Mouse (Mus musculus): Measurements from ENCODE around the gene Tacr2.

DNA sequence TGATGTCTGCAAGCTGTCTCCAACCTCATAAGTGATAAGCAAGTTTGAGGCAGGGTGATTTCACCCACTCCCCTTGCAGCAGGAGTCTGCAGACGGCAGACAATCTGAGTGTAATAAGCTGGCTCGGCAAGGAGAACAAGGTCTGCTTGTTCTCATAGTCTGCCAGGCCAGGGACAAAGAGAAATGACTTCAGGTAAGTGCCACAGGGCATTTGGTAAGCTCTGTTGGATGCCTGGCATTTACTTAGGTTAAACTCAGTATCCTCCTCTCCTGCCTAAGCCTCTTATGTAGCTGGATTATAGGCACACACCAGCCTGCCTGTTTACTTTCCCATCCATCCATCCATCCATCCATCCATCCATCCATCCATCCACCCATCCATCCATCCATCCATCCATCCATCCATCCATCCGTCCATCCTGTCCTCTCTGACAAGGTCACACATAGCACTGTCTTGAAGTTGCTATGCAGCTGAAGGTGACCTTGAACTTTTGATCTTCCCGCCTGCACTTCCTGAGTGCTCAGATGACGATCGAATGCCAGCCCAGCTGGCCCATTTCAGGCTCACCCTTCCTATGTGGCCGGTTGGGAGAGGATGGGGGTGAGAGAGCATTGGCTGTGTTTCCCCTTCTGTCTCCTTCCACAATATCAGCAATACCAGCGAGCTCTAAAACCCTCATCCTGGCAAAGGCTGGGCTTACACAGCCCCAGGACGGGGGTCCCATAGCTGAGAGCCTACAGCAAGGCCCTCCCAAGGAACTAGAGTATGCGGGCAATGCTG is 58.2 kb downstream of the Tacr2 start:
- no peak for TF ChIP-seq CTCF (IDR thresholded peaks at IDR 0.05; ENCODE audit: extremely low read depth, insufficient read length, insufficient replicate concordance, low read depth, low read length)
- no peak for TF ChIP-seq POLR2A (IDR thresholded peaks at IDR 0.05; ENCODE audit: low read depth, low read length)

Measured in small intestine, adult 2 months (tissue).